ENCODE assay signal across 19 mouse cellular contexts in the genomic region with DNA sequence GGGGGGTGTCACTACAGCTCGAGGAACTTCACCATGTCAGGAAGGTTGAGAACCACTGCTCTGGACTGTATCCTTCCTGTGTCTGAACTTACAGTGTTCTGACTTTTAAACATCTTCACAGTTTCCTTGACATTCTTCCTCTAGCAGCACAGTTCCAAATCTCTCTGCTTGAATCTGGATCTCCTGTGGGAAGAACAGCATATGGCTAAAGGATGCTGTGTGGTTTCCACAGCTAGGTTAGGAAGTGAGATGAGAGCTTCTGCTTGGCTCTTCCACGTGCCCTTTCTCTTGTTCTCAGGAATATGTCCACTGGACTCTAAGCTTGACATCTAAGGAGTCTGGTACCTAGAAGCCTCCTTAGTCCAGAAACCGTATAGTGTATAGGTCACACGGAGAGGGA. TPM values are rescaled to one million over a fixed set of nuclear protein-coding genes. Genes with fewer than 3 reads are reported as not detected.
DNase-seq lines count a peak whose midpoint lies in the region; ATAC-seq and TF ChIP-seq lines count a peak whose summit lies in the region.
"Had no signal": no experiment of that assay in that cellular context is flagged by ENCODE, and none has a peak within 500 bp of the region (broad histone marks: within the 10 kb centered on the region; RNA-seq: fewer than 3 reads in every experiment).

No protein-coding gene starts in this region.

- no peak overlapping the region for H3K27ac ChIP-seq in forebrain, embryonic 11.5 days (ENCODE audit: low read depth, low read length)
- H3K27ac ChIP-seq in forebrain, embryonic 12.5 days, result no peak overlapping the region
- H3K27ac ChIP-seq in liver, embryonic 11.5 days (ENCODE audit: low read depth, low read length), result peak overlapping the region; percentile 83; the same call in 1 of the 2 replicates
- H3K27ac ChIP-seq in liver, embryonic 14.5 days, result peak overlapping the region; percentile 90
- no peak overlapping the region for H3K27ac ChIP-seq in neural tube, embryonic 15.5 days (replicated peaks)
- H3K27ac ChIP-seq: embryonic facial prominence, embryonic 15.5 days; heart, adult 2 months had no signal

- WGBS in forebrain, embryonic 11.5 days, result 83% methylated on average over 4 of the region's 4 CpGs
- 80% methylated on average over 4 of the region's 4 CpGs for WGBS in forebrain, embryonic 12.5 days
- WGBS in liver, embryonic 11.5 days, result 67% methylated on average over 4 of the region's 4 CpGs
- 61% methylated on average over 4 of the region's 4 CpGs for WGBS in liver, embryonic 14.5 days (ENCODE audit: insufficient replicate concordance)
- 89% methylated on average over 4 of the region's 4 CpGs for WGBS in neural tube, embryonic 15.5 days

- no peaks in the 10 kb centered on the region for H3K36me3 ChIP-seq in forebrain, embryonic 11.5 days (ENCODE audit: control insufficient read depth, insufficient read depth, low read length)
- no peaks in the 10 kb centered on the region for H3K36me3 ChIP-seq in forebrain, embryonic 12.5 days (replicated peaks)
- no peaks in the 10 kb centered on the region for H3K36me3 ChIP-seq in liver, embryonic 11.5 days (ENCODE audit: control insufficient read depth, insufficient read depth, low read length)
- H3K36me3 ChIP-seq in liver, embryonic 14.5 days (replicated peaks; ENCODE audit: control insufficient read depth, insufficient read depth, low read depth), result peaks cover 3% of the 10 kb centered on the region
- no peaks in the 10 kb centered on the region for H3K36me3 ChIP-seq in neural tube, embryonic 15.5 days
- H3K36me3 ChIP-seq: embryonic facial prominence, embryonic 15.5 days; heart, embryonic 12.5 days had no signal

- no peak for ATAC-seq in forebrain, embryonic 11.5 days (replicated peaks; ENCODE audit: low FRiP score)
- ATAC-seq in forebrain, embryonic 12.5 days (ENCODE audit: low FRiP score), result no peak
- ATAC-seq in liver, embryonic 11.5 days (replicated peaks; ENCODE audit: low FRiP score), result no peak
- ATAC-seq in liver, embryonic 14.5 days (ENCODE audit: insufficient read depth), result no peak
- no peak for ATAC-seq in neural tube, embryonic 15.5 days (ENCODE audit: low FRiP score)
- ATAC-seq: forebrain, embryonic 14.5 days; hindbrain, embryonic 16.5 days; inflammation-experienced regulatory T-cells, adult 6 months had no signal

- peak; percentile 7 for DNase-seq in forebrain, embryonic 11.5 days (ENCODE audit: low spot score)
- no peak for DNase-seq in liver, embryonic 11.5 days (ENCODE audit: low spot score)
- no peak for DNase-seq in liver
- DNase-seq in liver, embryonic 14.5 days (ENCODE audit: low read depth in 3 of 3, low spot score in 3 of 3), result no peak
- no peak for DNase-seq in urinary bladder, postnatal 14 days (ENCODE audit: low spot score)
- no peak for DNase-seq in left cerebral cortex, postnatal 36 days (ENCODE audit: low spot score in 2 of 2)
- DNase-seq: adrenal gland, adult 2 months; adrenal gland, postnatal 25 days; cerebellum, postnatal 10 days; embryo, embryonic 11 days; gastrocnemius, postnatal 10 days; heart, adult 2 months had no signal

- no peak overlapping the region for H3K4me2 ChIP-seq in forebrain, embryonic 11.5 days (ENCODE audit: low read depth, low read length, severe bottlenecking)
- H3K4me2 ChIP-seq in forebrain, embryonic 12.5 days, result no peak overlapping the region
- H3K4me2 ChIP-seq in liver, embryonic 11.5 days, result peak overlapping the region; percentile 56
- H3K4me2 ChIP-seq in liver, embryonic 14.5 days (ENCODE audit: low read depth), result peak overlapping the region; percentile 81
- no peak overlapping the region for H3K4me2 ChIP-seq in neural tube, embryonic 15.5 days
- H3K4me2 ChIP-seq: embryonic facial prominence, embryonic 15.5 days had no signal

- H3K4me3 ChIP-seq in forebrain, embryonic 11.5 days (ENCODE audit: low read depth, low read length), result no peak overlapping the region
- H3K4me3 ChIP-seq in forebrain, embryonic 12.5 days (replicated peaks), result no peak overlapping the region
- no peak overlapping the region for H3K4me3 ChIP-seq in liver, embryonic 11.5 days (ENCODE audit: low read depth, low read length)
- no peak overlapping the region for H3K4me3 ChIP-seq in liver, embryonic 14.5 days (ENCODE audit: insufficient read depth in 1 of 2, low read depth in 2 of 2, low read length in 2 of 2)
- no peak overlapping the region for H3K4me3 ChIP-seq in neural tube, embryonic 15.5 days (replicated peaks)
- H3K4me3 ChIP-seq: embryonic facial prominence, embryonic 15.5 days; heart, adult 2 months; heart, embryonic 12.5 days had no signal

- intact Hi-C loops in left cerebral cortex, postnatal 36 days (cut with DNase I), result no loop called here

- H3K9me3 ChIP-seq in forebrain, embryonic 11.5 days (ENCODE audit: control insufficient read depth, low read length), result no peaks in the 10 kb centered on the region
- H3K9me3 ChIP-seq in forebrain, embryonic 12.5 days, result no peaks in the 10 kb centered on the region
- H3K9me3 ChIP-seq in liver, embryonic 11.5 days (ENCODE audit: control insufficient read depth, low read length), result no peaks in the 10 kb centered on the region
- H3K9me3 ChIP-seq in liver, embryonic 14.5 days (ENCODE audit: control insufficient read depth, low read length), result no peaks in the 10 kb centered on the region
- no peaks in the 10 kb centered on the region for H3K9me3 ChIP-seq in neural tube, embryonic 15.5 days (replicated peaks)
- H3K9me3 ChIP-seq: embryonic facial prominence, embryonic 15.5 days; heart, embryonic 12.5 days had no signal

- no peak overlapping the region for H3K9ac ChIP-seq in forebrain, embryonic 11.5 days (ENCODE audit: low read length)
- no peak overlapping the region for H3K9ac ChIP-seq in forebrain, embryonic 12.5 days
- peak overlapping the region; percentile 55 for H3K9ac ChIP-seq in liver, embryonic 11.5 days (ENCODE audit: low read depth, low read length)
- H3K9ac ChIP-seq in liver, embryonic 14.5 days (replicated peaks), result peak overlapping the region; percentile 72
- H3K9ac ChIP-seq in neural tube, embryonic 15.5 days (replicated peaks), result no peak overlapping the region
- H3K9ac ChIP-seq: embryonic facial prominence, embryonic 15.5 days; heart, embryonic 12.5 days had no signal

- no peaks in the 10 kb centered on the region for H3K4me1 ChIP-seq in forebrain, embryonic 11.5 days (replicated peaks; ENCODE audit: control insufficient read depth, insufficient read depth, low read length)
- H3K4me1 ChIP-seq in forebrain, embryonic 12.5 days, result peaks cover 3% of the 10 kb centered on the region; the same call in 1 of the 2 replicates
- H3K4me1 ChIP-seq in liver, embryonic 11.5 days (replicated peaks; ENCODE audit: control insufficient read depth, insufficient read depth, low read length), result peaks cover 55% of the 10 kb centered on the region
- peaks cover 86 to 94% of the 10 kb centered on the region in 2 experiments for H3K4me1 ChIP-seq in liver, embryonic 14.5 days (replicated peaks; ENCODE audit: control insufficient read depth in 2 of 2, insufficient read depth in 2 of 2, low read length in 1 of 2)
- H3K4me1 ChIP-seq in neural tube, embryonic 15.5 days, result peaks cover 13% of the 10 kb centered on the region; the same call in 1 of the 2 replicates

- TF ChIP-seq CTCF in liver, embryonic 14.5 days (IDR thresholded peaks at IDR 0.05; ENCODE audit: low read depth), result no peak

- no peak for TF ChIP-seq EP300 in liver, embryonic 14.5 days (IDR thresholded peaks at IDR 0.05; ENCODE audit: low read depth)

- no peaks in the 10 kb centered on the region for H3K27me3 ChIP-seq in forebrain, embryonic 11.5 days (ENCODE audit: control insufficient read depth, insufficient read depth, low read length)
- no peaks in the 10 kb centered on the region for H3K27me3 ChIP-seq in forebrain, embryonic 12.5 days
- no peaks in the 10 kb centered on the region for H3K27me3 ChIP-seq in liver, embryonic 11.5 days (replicated peaks; ENCODE audit: control insufficient read depth, insufficient read depth, low read length)
- no peaks in the 10 kb centered on the region for H3K27me3 ChIP-seq in liver, embryonic 14.5 days (ENCODE audit: control insufficient read depth, insufficient read depth, low read length)
- no peaks in the 10 kb centered on the region for H3K27me3 ChIP-seq in neural tube, embryonic 15.5 days (replicated peaks)
- H3K27me3 ChIP-seq: embryonic facial prominence, embryonic 15.5 days; heart, embryonic 12.5 days had no signal

RNA-seq across cellular contexts. Expression of a gene that starts 15.7 kb away (rescaled TPM):
- 2.3 and 2.4 TPM in 2 replicates for polyA plus RNA-seq in forebrain, embryonic 11.5 days (2014; fragmentation: Nextera tagmentation; extraction: Ambion mirVana)
- 3.2 and 3.4 TPM in 2 replicates for polyA plus RNA-seq in forebrain, embryonic 12.5 days (2016; fragmentation: Nextera tagmentation; extraction: Ambion mirVana)
- 6.2 and 7.5 TPM in 2 replicates for polyA plus RNA-seq in liver, embryonic 11.5 days (2014; fragmentation: Nextera tagmentation; extraction: Ambion mirVana)
- polyA plus RNA-seq in liver, embryonic 14.5 days (2012; rRNA removed), result 2.2 and 2.6 TPM in 2 replicates
- polyA plus RNA-seq in liver, embryonic 14.5 days (2014; fragmentation: Nextera tagmentation; extraction: Ambion mirVana), result 4.7 and 5.8 TPM in 2 replicates
- total RNA-seq in left cerebral cortex, postnatal 36 days (2021), result 10 to 100 TPM; 38.3 to 56.1 TPM
- 11.3 and 13.4 TPM in 2 replicates for polyA plus RNA-seq in neural tube, embryonic 15.5 days (2015; fragmentation: Nextera tagmentation; extraction: Ambion mirVana)

Comparison
In these comparisons a context has a peak if more than half of its experiments do, and no peak if none do; other contexts are left out.
1. H3K27ac ChIP-seq: peak in liver, embryonic 11.5 days (single experiment) and liver, embryonic 14.5 days (single experiment); none in forebrain, embryonic 11.5 days (single experiment), forebrain, embryonic 12.5 days (single experiment) and neural tube, embryonic 15.5 days (single experiment).
2. H3K4me2 ChIP-seq: peak in liver, embryonic 11.5 days (single experiment) and liver, embryonic 14.5 days (single experiment); none in forebrain, embryonic 11.5 days (single experiment), forebrain, embryonic 12.5 days (single experiment) and neural tube, embryonic 15.5 days (single experiment).
3. H3K9ac ChIP-seq: peak in liver, embryonic 11.5 days (single experiment) and liver, embryonic 14.5 days (single experiment); none in forebrain, embryonic 11.5 days (single experiment), forebrain, embryonic 12.5 days (single experiment) and neural tube, embryonic 15.5 days (single experiment).